Mouse (Mus musculus) embryonic fibroblast, embryonic 13.5 days (primary cell): ENCODE measurements around the gene Ctnnd1. TPM values are rescaled to one million over a fixed set of nuclear protein-coding genes. Genes with fewer than 3 reads are reported as not detected.

Source experiments
- H3K27ac ChIP-seq: 2 replicates; pipeline ENCODE4 v1.5.1; 2012; ENCODE audit warnings: low read length, control low read depth, inconsistent platforms; ENCODE audit not compliant: insufficient read depth
- H3K4me1 ChIP-seq: 2 replicates; pipeline ENCODE4 v1.6.1; 2011; ENCODE audit warnings: low read length; ENCODE audit not compliant: control insufficient read depth, insufficient read depth
- H3K4me3 ChIP-seq: 2 replicates; pipeline ENCODE4 v1.5.1; 2011; ENCODE audit warnings: mild to moderate bottlenecking, control low read depth, low read length; ENCODE audit not compliant: insufficient read depth
- CTCF ChIP-seq: IDR thresholded peaks from 2 replicates; pipeline ENCODE4 v1.5.1; 2011; ENCODE audit warnings: mild to moderate bottlenecking, control low read depth, low read length, moderate library complexity, borderline replicate concordance; ENCODE audit not compliant: insufficient read depth
- POLR2A ChIP-seq: IDR thresholded peaks from 2 replicates; pipeline ENCODE4 v1.6.1; 2011; ENCODE audit warnings: low read depth, mild to moderate bottlenecking, control low read depth, low read length, moderate library complexity
- polyA plus RNA-seq: library from polyadenylated mRNA; stranded (reverse); fragments of >200 nt; gene quantifications from 2 replicates; pipeline ENCODE4 v1.2.4, GENCODE M21; 2011; ENCODE audit warnings: low read depth; ENCODE audit not compliant: missing spikeins, insufficient read length

Gene Ctnnd1
- polyA plus RNA-seq, 1 experiment = 231 TPM

GRCm38 (mm10) chr2:84612764-84613163, 37.8 kb downstream of the Ctnnd1 start:
- Histone ChIP-seq H3K4me3 (no peak overlapping the region), H3K27ac (no peak overlapping the region), H3K4me1 (no peaks in the 10 kb centered on the region)
- TF ChIP-seq POLR2A (no peak), CTCF (no peak)

GRCm38 (mm10) chr2:84607842-84608241, 42.7 kb downstream of the Ctnnd1 start:
- Histone ChIP-seq H3K4me3 (no peak overlapping the region), H3K27ac (no peak overlapping the region), H3K4me1 (no peaks in the 10 kb centered on the region)
- TF ChIP-seq CTCF (no peak), POLR2A (no peak)

- H3K4me1 ChIP-seq = no peaks in the 10 kb centered on the region
These were observed 49.6 kb downstream of the Ctnnd1 start for GRCm38 (mm10) chr2:84600977-84601376.

DNA sequence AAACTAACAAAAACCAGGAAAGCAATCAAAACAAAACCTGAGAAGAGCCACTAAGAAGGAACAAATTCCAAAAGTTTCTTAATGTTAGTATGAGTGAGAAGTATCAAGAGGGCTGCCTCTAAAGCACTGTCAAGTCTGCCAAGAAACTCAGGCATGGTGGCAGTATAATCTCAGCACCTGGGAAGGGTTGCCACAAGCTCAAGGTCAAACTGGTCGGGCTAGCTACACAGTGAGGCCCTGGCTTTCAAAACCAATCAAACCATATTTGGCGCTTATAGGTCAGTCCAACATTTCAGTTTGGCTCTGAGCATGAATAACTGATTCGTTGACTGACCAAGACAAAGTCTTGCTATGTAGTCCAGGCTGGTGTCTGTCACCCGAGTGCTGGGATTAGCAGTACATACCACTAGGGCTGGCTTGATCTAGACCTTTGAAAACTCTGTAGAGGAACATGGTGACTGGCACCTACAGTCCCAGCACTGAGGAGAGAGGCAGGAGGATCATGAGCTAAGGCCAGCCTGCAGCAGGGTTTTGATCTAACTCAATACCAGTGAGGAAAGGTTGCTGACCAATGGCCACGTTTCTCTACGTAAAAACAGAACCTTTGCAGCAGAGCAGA, 51.2 kb downstream of the Ctnnd1 start:
- no peaks in the 10 kb centered on the region for H3K4me1 ChIP-seq
- TF ChIP-seq POLR2A (no peak), CTCF (no peak)
- no peak overlapping the region for H3K4me3 ChIP-seq
- H3K27ac ChIP-seq = no peak overlapping the region

More at GRCm38 (mm10) chr2:84600977-84601376, 49.6 kb downstream of the Ctnnd1 start:
- H3K27ac ChIP-seq = no peak overlapping the region
- no peak overlapping the region for H3K4me3 ChIP-seq
- TF ChIP-seq POLR2A (no peak), CTCF (no peak)

DNA sequence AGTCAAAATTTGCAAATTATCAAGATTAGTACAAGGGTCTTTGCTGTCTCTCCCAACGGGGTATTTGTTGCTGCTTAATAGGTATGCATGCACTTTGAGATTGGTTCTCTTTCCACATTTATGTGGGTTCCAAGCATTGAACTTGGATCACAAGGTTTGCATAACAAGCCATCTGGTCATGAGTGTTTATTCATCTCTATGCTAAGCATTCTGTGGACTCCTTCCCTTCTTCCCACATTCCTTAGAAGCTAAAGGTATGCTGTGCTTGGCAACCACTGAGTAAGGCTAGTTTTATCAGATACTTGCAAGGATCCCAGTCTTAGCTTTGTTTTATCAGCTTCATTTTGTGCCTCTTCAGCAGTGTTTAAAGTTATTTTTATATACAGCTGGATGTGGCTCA, 53.4 kb downstream of the Ctnnd1 start:
- no peak overlapping the region for H3K27ac ChIP-seq
- TF ChIP-seq CTCF (no peak), POLR2A (no peak)
- H3K4me1 ChIP-seq = no peaks in the 10 kb centered on the region
- H3K4me3 ChIP-seq = no peak overlapping the region

DNA sequence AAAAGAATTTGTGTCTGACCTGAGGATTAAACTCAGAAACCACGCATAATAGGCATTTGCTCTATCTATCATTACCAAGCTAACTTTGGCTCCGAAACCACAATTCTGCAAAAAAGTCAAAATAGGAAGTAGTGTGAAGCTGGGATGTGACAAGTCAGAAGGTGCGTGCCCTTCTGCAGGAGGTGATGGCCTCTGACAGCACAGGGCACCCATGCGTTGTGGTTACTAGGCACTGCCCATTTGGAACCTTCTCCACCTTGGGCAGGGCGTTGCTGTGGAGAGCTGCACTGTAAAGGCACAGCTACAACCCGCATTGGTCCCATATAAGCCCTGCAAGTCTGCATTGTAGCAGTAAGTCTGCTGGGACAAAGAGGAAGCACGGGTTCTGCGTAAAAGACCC, 57.8 kb downstream of the Ctnnd1 start:
- H3K4me3 ChIP-seq = no peak overlapping the region
- H3K27ac ChIP-seq = no peak overlapping the region
- no peaks in the 10 kb centered on the region for H3K4me1 ChIP-seq
- TF ChIP-seq POLR2A (no peak), CTCF (no peak)

DNA sequence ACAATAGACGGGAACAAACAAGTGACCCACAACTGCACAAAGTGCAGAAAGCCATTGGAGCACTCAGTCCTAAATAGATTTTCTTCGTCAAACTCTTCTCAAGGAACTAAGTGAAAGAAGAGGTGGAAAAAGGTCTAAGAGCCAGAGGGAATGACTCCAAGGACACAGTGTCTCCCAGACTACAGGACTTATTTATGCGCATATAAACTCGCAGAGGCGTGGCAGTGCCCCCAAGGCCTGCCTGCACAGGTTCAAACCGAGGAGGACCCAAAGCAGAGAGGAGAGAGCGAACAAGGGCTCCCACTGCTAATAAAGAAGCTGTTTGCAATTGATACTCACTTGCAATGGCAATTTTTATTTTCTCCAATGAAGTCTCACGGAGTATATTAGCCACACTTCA, 64.9 kb downstream of the Ctnnd1 start:
- no peak overlapping the region for H3K4me3 ChIP-seq
- H3K27ac ChIP-seq = no peak overlapping the region
- TF ChIP-seq CTCF (no peak), POLR2A (no peak)
- no peaks in the 10 kb centered on the region for H3K4me1 ChIP-seq

GRCm38 (mm10) chr2:84582286-84582685, 68.3 kb downstream of the Ctnnd1 start:
- H3K4me3 ChIP-seq = no peak overlapping the region
- TF ChIP-seq CTCF = no peak
- no peak for TF ChIP-seq POLR2A
- H3K27ac ChIP-seq = no peak overlapping the region
- no peaks in the 10 kb centered on the region for H3K4me1 ChIP-seq

GRCm38 (mm10) chr2:84581208-84581607, 69.4 kb downstream of the Ctnnd1 start:
- H3K27ac ChIP-seq = no peak overlapping the region
- TF ChIP-seq CTCF (no peak), POLR2A (no peak)
- no peaks in the 10 kb centered on the region for H3K4me1 ChIP-seq
- no peak overlapping the region for H3K4me3 ChIP-seq

- no peak overlapping the region for H3K4me3 ChIP-seq
- no peak for TF ChIP-seq CTCF
- TF ChIP-seq POLR2A = no peak
- H3K4me1 ChIP-seq = no peaks in the 10 kb centered on the region
- no peak overlapping the region for H3K27ac ChIP-seq
These were observed 71.3 kb downstream of the Ctnnd1 start for GRCm38 (mm10) chr2:84579311-84579710.
